Mouse (Mus musculus): ENCODE results near the gene Pan3.

Gene Pan3

DNA sequence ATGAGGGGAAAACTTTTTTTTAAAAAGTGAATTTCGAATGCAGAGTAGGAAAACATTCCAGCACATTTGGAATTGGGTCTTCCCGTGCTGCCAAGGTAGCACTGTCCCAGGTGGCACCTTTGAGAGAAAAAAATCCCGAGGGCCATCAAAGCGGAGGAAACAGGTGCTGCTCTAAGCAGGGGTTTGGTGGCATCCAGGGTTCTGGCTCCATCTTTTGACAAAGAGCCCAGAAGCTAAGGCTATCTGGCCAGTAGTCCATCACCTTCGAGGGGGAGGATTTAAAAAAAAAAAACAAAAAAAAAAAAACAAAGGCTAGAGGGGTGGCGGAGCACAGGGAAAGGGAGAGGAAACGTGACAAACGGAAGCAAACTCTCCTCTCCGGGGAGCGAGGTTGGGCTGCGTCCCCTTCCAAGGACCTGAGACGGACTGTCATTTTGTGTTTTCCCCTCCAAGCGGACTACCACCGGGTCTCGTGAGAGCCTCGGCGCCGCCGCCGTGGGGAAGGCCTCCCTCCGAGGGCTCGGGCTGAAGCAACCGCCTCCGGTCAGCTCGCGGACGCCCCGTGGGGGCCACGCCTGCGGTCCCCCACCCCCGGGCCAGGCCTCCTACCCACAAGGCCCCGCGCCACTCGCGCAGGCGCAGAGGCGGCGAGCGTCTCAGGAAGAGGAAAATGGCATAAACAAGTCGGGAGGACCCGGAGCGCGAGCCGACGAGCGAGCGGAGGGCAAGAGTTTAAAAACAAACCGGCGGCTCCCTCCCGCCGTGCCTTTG lies at the start of gene Pan3:
Gene Pan3, plus strand, starts transcription at position 627 of the 771 bp plus-strand sequence.
- peak; percentile 98 for DNase-seq

DNA sequence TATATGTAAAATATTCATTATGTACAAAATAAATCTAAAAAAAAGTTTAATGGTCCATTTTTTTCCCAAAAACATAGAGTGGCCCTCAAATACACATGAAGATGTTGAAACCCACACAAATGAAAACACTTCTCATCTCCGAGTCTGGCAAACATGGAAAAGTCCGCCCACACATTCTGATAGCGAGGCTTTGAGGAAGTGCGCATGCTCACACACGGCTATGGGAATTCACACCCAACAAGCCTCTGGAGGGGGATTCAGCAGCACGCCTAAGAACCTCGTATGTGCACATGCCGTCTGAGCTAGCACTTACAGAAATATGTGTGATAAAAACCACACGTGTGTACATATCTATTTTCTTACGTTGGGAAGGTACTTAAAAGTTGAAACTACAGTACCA lies 48.6 kb upstream of the Pan3 start:
- no peak for DNase-seq

DNA sequence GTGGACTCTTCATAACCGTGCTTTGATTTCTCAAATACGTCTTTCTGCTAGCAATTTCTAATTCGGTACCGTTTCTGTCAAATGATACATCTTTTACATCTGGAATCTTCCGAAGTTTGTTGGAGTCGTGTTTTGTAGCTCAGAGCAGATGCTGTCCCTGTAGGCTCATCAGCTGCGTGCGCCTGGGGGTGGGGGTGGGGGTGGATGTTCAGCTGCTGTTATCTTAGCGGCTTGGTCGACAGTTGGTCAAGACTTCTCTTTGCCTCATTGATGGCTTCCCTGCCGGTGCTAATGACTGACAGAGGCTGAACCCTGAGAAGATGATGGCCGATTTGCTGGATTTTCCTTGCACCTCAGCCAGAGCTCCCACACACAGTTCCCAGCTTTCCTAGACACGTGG lies 43.1 kb upstream of the Pan3 start:
- DNase-seq, result no peak

DNA sequence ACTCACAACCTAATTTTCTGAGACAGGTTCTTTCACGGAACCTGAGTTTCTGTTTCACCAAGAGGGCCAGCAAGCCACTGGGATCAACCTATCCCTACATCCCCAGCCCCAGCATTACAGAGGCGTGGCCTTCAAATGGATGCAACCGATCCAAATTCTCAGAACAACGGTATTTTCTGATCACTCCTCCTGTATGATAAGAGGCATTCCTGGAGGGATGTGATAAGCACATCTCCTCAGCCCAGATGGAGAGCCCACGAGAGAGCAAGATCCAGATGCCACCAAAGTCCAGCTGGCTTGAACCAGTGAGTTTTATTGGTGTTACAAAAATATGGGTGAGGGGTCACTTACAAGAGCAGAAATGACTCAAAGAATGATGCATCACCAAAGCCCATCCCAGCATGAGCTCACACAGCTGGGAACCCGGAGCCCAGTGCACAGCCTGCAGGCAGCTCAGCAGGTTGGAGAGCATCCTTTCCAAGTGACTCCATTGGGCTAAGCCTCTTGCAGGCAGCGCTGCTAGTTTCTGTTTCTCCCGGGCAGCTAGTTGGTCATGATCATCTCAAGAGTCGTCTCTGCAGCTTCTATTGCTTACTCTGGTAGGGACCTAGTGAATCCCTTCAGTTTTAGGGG lies 41.5 kb upstream of the Pan3 start:
- DNase-seq, result no peak

DNA sequence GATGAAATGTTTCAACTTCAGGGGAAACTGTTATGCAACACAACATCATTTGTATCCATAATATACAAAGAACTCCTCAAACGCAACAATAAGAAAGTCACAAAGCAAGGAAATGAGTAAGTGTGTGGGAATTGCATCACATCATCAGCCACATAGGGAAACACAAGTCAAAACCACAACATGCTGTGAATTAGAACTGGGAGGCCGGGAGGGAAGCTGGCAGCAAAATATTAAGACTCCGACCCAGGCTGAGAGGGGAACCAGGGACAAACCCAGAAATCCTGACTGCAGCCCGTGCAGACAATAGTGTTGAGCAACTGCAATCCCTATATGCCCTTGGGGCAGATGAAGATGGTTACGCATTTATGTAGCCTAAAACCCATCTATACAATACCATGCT lies 40.9 kb upstream of the Pan3 start:
- no peak for DNase-seq

DNA sequence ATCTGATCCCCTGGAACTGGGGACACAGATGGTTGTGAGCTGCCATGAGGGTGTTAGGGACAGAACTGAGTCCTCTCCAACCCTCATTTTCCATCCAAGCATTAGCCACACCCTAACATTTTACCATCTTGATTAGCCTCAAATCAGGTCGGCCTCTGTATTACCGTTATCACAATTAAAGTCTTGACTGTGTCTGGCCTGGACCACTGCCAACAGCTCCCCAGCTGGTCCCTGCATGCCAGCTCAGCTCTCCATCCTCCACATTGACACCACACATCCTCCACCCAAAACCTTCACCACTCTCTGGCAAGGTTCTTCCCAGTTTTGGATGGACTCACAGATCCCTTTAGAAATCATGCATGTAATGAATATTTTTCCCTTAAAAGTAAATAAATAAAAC lies 39.2 kb upstream of the Pan3 start:
- DNase-seq, result no peak

DNA sequence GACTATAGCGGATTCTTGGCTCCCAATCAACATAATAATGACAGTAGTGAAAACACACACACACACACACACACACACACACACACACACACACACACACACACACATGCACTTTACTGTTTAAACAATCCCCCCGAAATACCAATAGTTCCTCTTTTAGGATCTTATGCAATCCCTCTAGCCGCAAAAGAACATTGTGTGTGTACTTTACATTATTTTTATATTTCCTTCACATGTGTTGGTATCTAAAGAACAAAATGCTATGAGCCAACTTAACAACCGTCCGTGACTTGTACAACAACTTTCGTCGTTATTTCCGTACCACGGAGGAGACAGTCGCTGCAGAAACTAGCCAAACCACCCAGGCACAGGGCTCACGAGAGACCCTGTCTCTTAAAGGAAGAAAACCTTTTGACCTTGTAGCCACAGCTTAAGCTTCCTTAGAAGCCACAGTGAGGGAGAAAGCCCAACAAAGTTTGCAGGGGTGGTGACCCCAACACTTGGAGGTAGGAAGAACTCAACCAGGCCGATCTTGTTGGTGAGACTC lies 37.2 kb upstream of the Pan3 start:
- DNase-seq, result no peak

DNA sequence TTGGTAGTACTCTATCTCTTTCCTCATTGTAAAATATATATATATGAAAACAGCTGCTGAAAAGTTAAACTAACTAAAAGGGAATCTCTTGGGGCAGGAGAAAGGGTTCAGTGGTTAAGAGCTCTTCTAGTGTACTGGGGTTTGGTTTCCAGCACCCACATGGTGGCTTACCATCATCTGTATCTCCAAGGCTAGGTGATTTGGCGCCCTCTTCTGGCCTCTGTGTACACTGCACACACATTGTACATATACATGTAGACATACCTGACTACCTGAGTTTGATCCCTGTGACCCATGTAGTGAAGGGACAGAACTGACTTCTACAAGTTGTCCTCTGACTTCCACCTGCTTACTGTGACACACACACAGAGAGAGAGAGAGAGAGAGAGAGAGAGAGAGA lies 34.9 kb upstream of the Pan3 start:
- no peak for DNase-seq

DNA sequence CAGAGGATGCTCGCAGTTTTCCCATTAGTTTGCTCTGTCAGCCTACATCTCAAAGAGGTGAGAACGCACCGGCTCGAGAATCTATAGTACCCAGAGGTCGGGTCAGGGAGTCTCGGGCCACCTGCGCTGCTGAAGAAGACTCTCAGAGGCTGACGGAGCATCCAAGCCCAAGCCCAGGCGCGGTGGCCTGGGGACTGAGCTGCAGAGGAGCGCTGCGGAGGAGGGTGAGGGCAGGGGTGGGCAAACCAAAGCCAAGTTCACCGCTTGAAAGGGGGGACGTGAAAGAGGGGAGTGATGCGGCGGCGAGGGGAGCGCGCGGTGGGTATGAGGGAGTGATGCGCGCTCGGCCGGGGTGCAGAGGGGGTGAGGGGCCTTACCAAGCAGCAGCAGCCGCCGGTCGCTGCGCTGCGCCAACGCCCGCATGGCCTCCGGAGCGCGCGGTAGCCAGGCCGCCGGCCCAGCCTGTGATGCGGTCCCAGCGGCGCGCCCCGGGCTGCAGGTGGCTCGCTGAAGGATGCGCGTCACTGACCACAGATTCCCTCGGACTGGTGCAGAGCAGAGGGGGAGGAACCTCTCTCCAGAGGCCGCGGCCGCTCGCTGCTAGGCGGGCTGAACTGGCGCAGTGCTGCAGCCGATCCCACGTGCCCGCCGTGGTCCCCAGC lies 30.0 kb upstream of the Pan3 start, which contains the start of gene Flt3:
Gene Flt3, minus strand, starts transcription at position 647 of the 662 bp plus-strand sequence.
- peak; percentile 10 for DNase-seq

DNA sequence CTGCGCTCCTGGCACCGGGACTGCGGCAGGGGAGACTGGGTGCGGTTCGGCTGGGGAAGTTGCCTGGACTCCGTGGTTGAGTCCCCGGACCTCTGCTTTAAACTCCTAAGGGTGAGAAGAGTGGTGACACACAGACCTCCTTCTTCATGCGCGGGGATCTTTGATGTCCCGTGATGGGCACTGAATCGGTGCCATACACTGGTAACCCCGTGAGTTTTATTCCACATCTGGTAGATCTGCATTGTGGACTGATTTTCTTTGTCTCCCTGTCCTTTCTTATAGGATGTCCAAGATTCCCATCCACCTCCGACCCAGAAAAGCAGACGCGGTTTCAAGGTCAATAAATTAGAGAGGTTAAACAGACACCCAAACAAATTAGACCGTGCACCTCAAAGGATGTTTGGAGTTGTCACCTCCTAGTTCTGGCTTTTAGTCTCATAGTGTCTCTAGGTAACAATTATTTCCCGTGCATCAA lies 29.4 kb upstream of the Pan3 start:
- DNase-seq, result no peak

DNA sequence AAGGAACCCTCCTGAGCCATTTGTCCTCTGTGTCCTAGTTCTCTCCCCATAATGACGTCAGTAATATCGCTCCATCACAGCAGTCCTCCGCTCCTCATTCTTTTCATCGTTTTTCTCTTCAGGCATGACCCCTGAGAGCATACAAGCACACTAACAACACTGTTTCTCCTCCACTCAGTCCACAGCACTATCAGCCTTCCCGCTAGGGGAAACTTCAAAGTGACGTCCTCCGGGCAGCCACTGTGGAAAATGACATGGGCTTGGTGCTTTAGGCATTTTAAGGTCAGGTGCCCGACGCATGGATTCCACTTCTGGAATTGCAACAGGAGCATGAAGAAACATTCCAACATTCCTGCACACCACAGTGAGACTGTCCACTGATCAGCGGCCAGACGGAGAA lies 28.9 kb upstream of the Pan3 start:
- no peak for DNase-seq

DNA sequence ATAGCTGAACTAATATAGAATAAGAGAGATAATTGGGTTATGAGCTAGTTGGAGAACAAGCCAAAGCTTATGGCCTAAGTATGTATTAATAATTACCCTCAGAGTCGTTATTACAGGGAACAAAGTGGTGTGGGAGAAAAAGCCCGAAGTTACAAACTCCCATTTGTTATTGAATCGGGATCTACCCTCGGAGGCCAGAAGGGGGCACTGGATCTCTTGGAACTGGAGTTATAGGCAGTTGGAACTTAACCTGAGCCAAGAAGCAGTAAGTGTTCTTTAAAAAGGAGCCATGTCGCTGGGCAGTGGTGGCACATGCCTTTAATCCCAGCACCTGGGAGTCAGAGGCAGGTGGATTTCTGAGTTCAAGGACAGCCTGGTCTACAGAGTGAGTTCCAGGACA lies 27.5 kb upstream of the Pan3 start:
- peak; percentile 65 for DNase-seq

DNA sequence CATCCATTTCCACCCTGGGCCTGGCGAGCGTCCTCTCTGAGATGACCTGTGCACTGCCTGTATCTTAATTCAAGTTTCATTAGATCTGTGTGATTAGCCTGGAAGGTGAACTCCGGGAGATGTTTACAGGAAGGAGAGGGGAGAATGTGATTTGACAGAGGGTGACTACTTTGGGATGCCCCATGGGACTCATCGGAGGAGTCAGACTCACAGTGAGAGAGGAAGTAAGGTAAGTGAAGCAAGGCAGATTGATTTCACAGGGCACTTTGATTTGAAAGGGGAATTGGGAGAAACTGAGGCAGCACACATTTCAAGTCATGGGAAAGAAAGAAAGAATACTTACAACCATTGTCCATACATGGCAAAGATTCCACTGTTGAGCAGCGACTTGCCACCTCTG lies 23.8 kb upstream of the Pan3 start:
- DNase-seq, result no peak

DNA sequence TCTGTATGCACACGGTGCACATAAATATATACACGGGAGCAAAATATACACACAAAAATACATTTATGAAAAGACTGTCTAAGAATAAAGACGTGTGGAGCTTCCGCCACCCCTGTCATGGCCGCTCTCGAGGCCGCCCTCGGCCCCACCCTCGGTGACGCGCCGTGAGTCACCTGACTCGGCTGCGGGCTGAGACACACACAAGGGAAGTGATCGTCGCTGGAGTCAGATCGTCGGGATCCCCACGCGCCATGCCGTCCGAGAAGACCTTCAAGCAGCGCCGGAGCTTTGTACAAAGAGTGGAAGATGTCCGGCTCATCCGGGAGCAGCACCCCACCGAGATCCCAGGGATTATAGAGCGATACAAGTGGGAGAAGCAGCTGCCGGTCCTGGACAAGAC lies 21.2 kb upstream of the Pan3 start:
- DNase-seq, result no peak

DNA sequence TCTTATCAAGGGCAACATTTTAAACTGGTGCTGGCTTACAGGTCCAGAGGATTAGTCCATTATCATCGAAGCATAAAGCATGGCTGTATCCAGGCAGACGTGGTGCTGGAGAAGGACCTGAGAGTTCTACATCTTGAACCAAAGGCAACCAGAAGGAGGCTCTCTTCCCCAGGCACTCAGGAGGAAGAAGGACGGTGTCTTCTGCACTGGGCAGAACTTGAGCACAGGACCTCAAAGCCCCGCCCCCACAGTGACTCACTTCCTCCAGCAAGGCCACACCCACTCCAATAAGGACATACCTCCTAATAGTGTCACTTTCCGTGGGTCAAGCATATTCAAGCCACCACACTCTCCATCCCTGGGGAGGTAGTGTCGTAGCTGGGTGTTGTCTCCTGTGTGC lies 19.4 kb upstream of the Pan3 start:
- DNase-seq, result no peak

DNA sequence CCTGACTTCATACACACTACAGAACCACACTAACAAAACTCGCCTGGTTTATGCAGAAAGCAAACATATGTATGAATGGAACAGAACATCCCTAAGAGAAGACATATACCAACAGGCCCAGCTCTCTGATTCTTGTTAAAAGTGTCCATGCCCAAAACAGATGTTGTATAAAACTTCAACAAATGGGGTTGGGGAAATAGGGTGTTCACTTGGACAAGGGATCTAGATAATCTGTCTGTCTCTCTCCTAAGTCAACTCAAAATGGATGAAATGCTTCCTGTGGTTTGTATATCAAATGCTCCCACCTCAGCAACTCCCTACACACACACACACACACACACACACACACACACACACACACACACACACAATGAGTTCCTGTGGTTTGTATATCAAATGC lies 12.0 kb upstream of the Pan3 start:
- no peak for DNase-seq

DNA sequence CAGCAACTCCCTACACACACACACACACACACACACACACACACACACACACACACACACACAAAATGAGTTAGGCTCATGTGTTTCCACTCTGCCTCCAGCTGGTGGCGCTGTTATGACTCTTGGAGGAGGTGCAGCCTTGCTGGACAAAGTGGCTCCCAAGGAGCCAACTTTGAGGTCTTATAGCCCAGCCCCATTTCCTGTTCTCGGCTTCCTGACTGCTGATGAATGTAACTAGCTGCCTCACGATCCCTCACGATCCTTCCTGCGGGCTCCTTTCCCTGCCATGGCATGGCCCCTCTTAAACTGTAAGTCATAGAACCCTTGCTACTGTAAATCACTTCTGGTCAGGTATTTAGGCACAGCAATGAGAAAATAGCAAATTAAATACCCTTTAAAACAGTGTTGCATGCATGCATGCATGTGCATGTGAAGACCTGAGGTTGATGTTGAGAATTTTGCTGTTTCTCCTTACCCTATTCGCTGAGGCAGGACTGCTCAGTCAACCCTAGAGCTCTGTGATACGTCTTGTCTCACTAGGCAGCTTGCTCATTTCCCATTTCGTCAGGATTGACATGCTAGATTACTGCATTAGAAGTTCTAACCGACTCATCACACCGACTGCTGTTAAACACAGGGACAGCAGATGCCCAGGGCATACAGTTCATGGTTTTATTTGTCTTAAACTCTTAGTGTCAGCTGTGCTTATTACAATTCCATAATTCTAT lies 11.4 kb upstream of the Pan3 start:
- DNase-seq, result peak; percentile 44

DNA sequence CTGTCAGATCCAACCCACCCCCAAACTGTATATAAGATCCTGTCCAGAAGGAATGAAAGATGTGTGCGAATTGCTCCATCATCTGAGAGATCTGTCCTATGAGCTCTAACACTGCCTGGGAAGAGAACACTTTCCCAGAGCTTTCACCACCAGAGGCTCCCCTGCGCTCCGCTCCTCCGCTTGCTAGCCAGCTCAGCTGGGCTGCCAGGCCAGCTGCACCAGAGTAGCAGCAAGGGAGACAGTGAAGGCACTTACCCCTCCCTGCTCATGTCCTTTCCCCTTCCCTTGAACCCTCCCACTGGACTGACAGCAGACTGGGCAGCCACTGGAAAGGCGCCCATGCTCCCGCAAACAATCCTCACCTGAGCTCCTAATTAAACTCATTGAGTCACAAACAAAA lies 6.3 kb upstream of the Pan3 start:
- DNase-seq, result no peak

DNA sequence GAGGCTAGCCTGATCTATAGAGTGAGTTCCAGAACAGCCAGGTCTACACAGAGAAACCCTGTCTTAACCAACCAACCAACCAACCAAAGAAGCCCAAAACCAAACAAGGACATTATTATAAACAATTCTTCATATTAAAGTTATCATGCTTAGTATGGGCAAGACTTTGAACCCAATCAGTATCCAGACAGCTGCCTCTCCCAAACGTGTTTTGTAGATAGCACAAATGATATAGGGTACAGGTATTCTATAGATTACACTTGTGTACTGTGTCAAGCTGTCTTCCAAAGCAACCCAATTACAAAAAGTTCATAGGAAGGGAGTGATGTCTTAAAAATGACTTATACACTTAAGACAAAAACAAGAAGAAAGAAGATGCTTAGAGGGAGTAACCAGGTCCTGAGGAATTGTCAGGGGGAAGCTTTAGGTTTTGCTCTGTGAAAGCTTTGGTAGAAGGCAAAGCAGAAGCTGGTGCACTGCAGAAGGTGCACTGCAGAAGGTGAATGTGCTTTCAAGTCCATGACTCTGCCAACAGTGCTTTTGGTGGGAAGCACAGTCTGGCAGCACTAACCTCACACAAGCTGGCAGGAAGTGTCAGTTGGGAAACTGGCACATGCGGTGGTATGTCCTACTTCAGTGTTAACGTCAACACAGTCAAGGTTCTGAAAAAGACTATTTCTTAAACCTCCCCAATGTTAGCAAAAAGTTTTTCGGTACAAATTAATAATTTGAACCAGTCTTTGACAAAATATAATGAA lies 3.7 kb upstream of the Pan3 start:
- DNase-seq, result no peak

DNA sequence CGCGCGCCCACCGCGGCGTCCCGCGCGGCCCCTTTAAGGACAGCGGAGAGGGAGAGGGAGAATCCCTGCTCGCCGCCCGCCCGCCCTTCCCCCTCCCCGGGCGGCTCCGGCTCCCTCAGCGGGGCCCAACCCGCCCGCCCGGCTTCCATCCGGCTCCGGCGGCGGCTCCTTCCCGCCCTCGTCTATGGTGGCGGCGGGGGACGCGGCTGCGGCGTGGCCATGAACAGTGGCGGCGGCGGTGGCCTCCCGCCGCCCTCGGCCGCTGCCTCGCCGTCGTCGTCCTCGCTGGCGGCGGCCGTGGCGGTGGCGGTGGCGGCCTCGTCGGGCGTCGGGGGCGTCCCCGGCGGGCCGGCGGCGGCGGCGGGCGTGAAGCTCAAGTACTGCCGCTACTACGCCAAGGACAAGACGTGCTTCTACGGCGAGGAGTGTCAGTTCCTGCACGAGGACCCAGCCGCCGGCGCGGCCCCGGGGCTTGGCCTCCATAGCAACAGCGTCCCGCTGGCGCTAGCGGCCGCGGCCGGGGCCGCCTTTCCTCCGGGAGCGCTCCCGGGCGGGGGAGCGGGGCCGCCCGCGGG lies 487 bp downstream of the Pan3 start:
- DNase-seq, result peak; percentile 61

DNA sequence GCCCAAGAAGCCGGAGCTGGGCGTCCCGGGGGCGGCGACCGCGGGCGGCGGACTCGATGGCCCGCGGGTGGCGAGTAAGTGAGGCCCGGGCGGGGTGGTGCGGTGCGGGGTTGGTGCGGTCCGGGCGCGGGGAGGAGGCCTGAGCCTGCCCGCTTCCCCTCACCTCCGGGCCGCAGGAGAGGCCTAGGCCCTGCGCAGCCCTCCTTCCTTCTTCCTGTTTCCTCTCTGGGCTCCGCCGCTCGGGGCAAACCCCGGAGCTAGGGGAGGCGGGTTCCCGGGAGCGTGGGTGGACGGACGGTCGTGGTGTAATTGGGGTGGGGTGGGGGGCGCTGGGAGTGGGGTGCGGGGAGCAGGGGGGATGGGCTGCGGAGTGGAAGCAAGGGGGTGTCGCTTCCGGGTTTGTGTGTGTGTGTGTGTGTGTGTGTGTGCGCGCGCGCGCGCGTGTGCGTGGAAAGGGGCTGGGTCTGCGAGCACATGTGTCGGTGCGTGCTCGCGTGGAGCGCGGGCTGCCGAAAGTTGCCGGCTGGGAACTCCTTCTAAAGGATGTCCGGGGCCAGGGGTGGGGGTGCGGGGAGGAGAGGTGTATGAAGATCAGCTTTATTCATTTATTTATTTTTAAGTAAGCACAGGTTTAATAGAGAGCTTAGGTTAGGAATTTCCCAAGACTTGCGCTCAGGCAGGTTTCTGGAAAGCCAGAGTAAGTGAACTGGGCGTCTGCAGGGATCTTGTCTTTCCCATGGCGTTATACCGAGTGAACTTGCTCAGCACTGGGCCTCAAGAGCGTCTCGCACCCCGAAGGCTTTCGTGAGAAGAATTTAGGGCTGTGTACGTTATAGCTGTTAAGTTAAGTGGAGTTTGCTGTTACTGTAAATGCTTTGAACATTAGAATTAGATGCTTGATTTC lies 1.2 kb downstream of the Pan3 start:
- DNase-seq, result peak; percentile 71
